Mouse (Mus musculus) ES-E14 (cell line): ENCODE data around the gene Spata1.

Experiments used
- MAFK ChIP-seq: IDR thresholded peaks from 2 replicates; pipeline ENCODE4 v1.6.1; 2014; ENCODE audit warnings: mild to moderate bottlenecking, low read depth, low read length, inconsistent platforms; ENCODE audit not compliant: insufficient read depth
- ZNF384 ChIP-seq: IDR thresholded peaks from 2 replicates; pipeline ENCODE4 v1.6.1; 2012; ENCODE audit warnings: low read depth, low read length, inconsistent platforms

DNA sequence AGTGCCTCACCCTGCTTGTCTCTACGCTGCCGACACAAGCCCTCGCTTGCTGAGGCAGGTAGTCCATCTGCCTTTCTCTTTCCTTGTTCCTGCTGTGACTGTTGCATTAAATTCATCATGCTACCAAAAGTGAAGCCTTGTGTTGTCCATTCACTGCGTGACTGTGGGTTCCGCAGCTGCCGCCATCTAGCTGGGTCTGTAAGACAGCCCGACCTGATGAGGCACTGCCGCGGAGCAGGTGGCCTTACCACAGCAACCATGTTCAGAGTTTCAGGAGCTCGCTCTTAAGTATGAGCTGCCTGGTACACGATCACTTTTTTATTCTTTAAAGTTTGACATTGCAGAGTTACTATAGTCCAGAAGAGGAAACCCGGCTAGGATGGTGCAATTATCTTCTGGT lies 59.5 kb downstream of the Spata1 start:
- TF ChIP-seq MAFK = no peak
- no peak for TF ChIP-seq ZNF384
